Mouse (Mus musculus) stomach, adult 2 months (tissue): ENCODE measurements around the gene Olfr392. TPM values are rescaled to one million over a fixed set of nuclear protein-coding genes. Genes with fewer than 3 reads are reported as not detected.

ENCODE experiments used
- polyA plus RNA-seq: library from polyadenylated mRNA; depleted of rRNA; stranded (reverse); fragments of >200 nt; gene quantifications from 2 replicates; pipeline ENCODE4 v1.2.3, GENCODE M21; 2012; rRNA removed

Gene Olfr392
- polyA plus RNA-seq, result not detected in 2 replicates

DNA sequence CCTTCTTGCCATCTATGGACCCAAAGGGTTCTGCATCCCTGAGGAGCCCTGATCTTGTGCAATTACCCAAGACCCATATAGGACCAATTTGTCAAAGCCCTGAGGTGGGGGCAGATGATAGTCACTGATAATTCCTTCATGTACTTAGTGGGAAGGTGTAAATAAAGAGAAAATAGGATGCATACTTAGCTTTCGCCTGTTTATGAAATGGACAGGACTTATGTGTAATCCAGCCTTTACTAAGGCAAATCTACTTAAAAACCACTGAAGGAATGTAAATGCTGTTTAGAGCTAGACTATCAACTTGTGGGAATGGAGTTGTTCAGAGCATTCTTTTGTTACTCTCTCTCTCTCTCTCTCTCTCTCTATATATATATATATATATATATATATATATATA is at the start of gene Olfr392:
TSS of gene Olfr392 (minus strand) at position 101 of the 400 bp plus-strand sequence.

DNA sequence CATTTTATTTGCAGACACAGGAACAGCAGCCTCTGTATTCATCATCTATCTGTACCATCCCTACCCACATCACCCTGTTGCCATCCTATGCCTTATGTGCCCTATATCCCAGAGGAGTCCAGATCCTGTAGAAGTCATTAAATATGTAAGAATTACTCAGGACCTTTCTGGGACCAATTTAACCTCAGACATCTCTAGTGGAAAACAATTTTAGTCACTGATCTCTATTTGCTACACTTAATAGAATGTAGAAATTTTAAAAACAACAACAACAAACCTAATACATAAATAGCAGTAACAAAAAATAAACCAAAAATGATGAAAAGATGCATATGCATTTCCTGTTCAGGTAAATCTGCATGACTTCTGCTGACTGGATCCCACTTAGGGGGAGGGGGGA is 34.5 kb upstream of the Olfr392 start, which contains the start of gene Olfr393:
TSS of gene Olfr393 (minus strand) at position 101 of the 400 bp plus-strand sequence.

DNA sequence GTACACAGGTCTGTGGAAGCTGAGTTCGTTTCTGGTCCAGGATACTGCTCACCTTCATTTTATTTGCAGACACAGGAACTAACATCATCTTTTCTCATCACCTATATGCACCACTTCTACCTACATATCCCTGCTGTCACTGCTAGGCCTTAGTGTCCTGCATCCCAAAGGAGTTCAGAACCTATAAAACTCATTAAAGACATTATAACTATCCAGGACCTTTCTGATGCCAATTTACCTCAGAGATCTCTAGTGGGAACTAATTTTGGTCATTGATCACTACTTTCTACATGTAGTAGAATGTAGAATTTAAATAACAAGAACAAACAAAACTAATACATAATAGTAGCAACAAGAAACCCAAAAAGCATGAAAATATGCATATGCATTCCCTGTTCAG is 13.9 kb downstream of the Olfr392 start, which contains the start of gene Olfr391-ps:
TSS of gene Olfr391-ps (minus strand) at position 101 of the 400 bp plus-strand sequence.

DNA sequence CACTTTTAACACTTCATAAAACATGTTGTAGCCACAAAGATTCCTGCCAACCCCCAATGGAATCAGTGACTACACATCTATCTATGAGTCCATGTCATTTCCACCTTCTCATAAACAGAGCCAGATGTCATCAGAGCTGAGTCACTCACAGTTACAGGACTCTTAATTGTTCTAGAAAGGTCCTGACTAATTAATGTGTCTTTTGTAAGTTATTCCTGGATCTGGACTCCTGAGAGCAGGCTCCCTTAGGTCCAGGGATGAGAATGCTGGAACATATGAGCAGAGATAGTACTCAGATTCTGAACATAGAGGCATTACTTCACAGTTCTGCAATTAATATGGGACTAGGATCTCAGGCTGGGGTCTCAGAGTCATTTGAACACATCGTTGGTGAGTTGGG is 34.2 kb downstream of the Olfr392 start, which contains the start of gene Olfr390:
TSS of gene Olfr390 (plus strand) at position 301 of the 400 bp plus-strand sequence.

DNA sequence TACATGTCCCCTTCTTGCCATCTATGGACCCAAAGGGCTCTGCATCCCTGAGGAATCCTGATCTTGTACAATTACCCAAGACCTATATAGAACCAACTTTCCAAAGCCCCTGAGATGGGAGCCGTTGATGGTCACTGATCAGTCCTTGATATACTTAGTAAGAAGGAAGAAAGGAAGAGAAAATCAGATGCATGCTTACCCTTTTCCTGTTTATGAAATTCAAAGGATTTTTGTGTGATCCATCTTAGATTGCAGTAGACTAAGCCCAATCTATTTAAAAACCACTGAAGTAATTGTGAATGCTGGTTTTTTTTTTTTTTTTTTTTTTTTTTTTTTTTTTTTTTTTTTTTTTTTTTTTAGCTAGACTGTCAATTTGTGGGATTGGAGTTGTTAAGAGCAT is 36.2 kb downstream of the Olfr392 start, which contains the start of gene Olfr389:
TSS of gene Olfr389 (minus strand) at position 101 of the 400 bp plus-strand sequence.

Other genes with a start within 250 kb of the Olfr392 start
- gene Olfr385, start 224.0 kb downstream of the Olfr392 start, polyA plus RNA-seq, result not detected in 2 replicates
- gene Olfr384, start 218.5 kb downstream of the Olfr392 start, polyA plus RNA-seq, result not detected in 2 replicates
- not detected in 2 replicates for gene Zfp735, start 128.3 kb downstream of the Olfr392 start, polyA plus RNA-seq
- gene Olfr389, start 36.3 kb downstream of the Olfr392 start, polyA plus RNA-seq, result not detected in 2 replicates
- not detected in 2 replicates for gene Olfr390, start 34.1 kb downstream of the Olfr392 start, polyA plus RNA-seq
- not detected in 2 replicates for gene Olfr391-ps, start 14.0 kb downstream of the Olfr392 start, polyA plus RNA-seq
- gene Olfr393, start 34.4 kb upstream of the Olfr392 start, polyA plus RNA-seq, result not detected in 2 replicates
- gene Olfr394, start 73.7 kb upstream of the Olfr392 start, polyA plus RNA-seq, result not detected in 2 replicates
- gene Olfr395, start 92.2 kb upstream of the Olfr392 start, polyA plus RNA-seq, result not detected in 2 replicates
- not detected in 2 replicates for gene Olfr23, start 119.6 kb upstream of the Olfr392 start, polyA plus RNA-seq
- gene Olfr397, start 143.8 kb upstream of the Olfr392 start, polyA plus RNA-seq, result not detected in 2 replicates
- gene Olfr398, start 173.4 kb upstream of the Olfr392 start, polyA plus RNA-seq, result not detected in 2 replicates
- not detected in 2 replicates for gene Olfr139, start 239.5 kb upstream of the Olfr392 start, polyA plus RNA-seq
- not detected in 2 replicates for gene Olfr399, start 239.6 kb upstream of the Olfr392 start, polyA plus RNA-seq